Mouse (Mus musculus) cerebral cortex, adult 2 months (tissue): ENCODE data around the gene Vamp5.

ENCODE experiments used
- WGBS: fragments of 180-500 bp; shearing (Covaris S2); methylation state at CpG from one replicate; pipeline ENCODE4 v1.1.7; 2018; 5-methylcytosine and 5-hydroxymethylcytosine counted together

Gene Vamp5

GRCm38 (mm10) chr6:72366844-72367443 is 13.3 kb downstream of the Vamp5 start, which contains the start of gene Rnf181:
Gene Rnf181, minus strand, starts transcription at chr6:72366956.
- 86% methylated on average over 4 of the region's 4 CpGs for WGBS

DNA sequence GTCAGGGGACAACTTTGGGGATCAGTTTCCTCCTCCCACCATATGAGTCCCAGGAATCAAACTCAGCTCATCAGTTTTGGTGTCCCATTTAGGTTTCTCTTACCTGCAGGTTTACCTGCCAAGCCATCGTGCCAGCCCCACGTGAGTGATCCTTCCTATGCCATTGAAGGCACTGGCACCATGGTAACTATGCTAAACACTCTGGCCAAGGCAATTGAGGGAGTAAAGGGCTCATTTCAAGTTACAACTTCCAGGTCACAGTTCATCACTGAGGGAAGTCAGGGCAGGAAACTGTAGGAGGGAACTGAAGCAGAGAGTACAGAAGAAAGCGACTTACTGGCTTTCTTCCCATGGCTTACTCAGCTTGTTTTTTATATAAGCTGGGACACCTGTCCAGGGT is 14.0 kb downstream of the Vamp5 start:
- 61% methylated on average over 3 of the region's 3 CpGs for WGBS

DNA sequence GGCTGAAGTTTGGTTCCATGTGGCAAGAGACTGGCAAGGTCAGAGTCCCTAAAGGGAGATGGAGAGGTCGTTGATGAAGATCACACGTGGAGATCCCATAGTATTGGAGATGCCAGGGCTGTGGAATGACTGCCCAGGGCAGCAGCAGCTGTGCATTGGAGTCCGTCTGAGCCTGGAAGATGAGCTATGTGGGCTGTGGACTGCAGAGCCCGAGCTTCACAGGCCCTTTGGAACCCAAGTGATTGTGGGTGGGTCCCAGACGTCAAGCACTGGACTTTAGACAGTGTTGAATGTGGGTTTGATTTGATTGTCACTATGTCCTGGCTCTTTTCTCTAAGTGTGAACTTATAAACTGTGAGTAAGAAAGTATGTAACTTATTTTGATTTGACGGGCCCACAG is 15.3 kb downstream of the Vamp5 start:
- WGBS: 68% methylated on average over 6 of the region's 6 CpGs

DNA sequence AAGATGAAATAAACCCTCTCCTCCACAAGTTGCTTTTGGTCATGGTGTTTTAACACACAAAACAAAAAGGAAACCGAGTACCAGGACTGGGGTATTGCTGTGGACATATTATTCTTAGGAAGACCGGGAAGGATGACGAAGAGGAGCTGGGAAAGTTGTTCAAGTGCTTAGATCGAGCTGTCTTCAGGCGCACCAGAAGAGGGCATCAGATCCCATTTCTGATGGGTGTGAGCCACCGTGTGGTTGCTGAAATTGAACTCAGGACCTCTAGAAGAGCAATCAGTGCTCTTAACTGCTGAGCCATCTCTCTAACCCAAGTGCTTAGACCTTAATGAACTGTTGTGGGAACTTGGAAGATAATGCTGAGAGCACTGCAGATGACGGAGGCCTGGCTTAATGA is 16.3 kb downstream of the Vamp5 start:
- WGBS: 41% methylated on average over 7 of the region's 7 CpGs

- under 1% methylated on average over 42 of the region's 42 CpGs for WGBS
Measured at GRCm38 (mm10) chr6:72362132-72363028, 17.9 kb downstream of the Vamp5 start.

DNA sequence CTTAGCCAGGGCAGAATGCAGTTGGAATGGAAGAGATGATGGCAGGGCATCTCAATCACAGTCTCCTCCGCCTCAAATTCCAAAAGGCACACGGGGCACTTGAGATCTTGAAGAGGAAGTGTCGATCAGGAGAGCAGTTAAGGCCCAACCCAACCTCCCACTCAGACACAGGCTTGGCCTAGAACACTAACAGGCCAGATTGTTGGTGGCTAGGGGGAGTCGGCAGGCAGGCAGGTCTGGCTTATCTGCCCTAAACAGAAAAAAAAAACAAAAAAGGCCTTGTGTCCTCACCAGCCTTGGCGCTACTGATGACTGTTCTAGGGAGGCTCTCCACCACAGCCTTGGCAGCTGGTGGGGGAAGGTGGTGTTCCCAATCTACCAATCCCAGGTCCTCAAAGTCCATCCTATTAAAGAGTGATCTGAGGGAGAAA is 19.1 kb downstream of the Vamp5 start:
- WGBS: 47% methylated on average over 5 of the region's 5 CpGs

DNA sequence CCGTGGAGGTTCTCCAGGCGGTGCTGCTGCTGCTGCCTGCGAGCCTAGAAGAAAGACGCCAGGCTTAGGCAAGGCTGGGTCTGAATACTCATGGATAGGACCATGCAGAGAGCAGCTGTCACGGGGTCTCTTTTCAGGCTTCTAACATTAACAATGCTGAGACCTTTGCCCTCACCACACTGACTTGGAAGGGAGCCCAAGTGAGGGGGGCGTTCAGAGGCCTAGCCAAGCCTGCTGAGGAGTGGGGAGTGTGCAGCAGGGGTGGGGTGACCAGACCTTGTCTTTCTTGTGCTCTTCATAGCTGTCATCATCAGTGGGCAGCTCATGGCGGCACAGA is 19.7 kb downstream of the Vamp5 start:
- 57% methylated on average over 7 of the region's 7 CpGs for WGBS

DNA sequence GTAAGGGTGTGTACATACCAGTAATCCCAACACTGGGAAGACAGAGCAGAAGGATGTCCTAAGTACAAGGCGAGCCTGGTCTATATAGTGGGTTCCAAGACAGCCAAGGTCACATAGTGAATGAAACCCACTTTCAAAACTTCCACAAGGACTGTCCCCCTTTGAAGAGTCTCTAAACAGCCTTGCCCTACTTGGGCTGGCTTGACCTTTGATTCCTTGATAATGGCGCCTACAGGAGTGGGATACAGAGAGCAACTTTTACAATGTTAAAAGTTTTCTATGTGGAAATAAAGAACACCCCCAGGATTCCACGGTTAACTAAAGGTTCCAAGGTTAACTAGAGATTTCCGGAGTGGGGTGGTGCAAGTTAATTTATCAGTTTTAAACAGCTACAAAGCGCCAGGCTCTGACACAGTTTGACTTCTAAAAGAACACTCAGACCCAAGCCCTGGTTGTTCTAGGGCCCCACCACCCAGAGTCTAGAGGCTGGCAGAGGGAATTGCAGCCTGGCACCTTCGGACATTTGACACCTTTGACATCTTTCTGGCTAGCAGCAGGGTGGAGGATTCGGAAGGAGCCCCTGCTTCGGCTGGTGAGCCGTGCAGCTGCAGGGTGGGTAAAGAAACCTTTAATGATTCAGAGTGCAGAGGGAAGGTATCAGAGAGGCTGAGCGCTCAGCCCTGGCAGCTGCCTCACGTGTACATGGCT is 20.2 kb downstream of the Vamp5 start:
- WGBS: 71% methylated on average over 11 of the region's 11 CpGs

GRCm38 (mm10) chr6:72359343-72359742 is 20.9 kb downstream of the Vamp5 start:
- WGBS: 43% methylated on average over 2 of the region's 2 CpGs

GRCm38 (mm10) chr6:72358086-72358764 is 22.0 kb downstream of the Vamp5 start:
- WGBS: 90% methylated on average over 10 of the region's 10 CpGs

DNA sequence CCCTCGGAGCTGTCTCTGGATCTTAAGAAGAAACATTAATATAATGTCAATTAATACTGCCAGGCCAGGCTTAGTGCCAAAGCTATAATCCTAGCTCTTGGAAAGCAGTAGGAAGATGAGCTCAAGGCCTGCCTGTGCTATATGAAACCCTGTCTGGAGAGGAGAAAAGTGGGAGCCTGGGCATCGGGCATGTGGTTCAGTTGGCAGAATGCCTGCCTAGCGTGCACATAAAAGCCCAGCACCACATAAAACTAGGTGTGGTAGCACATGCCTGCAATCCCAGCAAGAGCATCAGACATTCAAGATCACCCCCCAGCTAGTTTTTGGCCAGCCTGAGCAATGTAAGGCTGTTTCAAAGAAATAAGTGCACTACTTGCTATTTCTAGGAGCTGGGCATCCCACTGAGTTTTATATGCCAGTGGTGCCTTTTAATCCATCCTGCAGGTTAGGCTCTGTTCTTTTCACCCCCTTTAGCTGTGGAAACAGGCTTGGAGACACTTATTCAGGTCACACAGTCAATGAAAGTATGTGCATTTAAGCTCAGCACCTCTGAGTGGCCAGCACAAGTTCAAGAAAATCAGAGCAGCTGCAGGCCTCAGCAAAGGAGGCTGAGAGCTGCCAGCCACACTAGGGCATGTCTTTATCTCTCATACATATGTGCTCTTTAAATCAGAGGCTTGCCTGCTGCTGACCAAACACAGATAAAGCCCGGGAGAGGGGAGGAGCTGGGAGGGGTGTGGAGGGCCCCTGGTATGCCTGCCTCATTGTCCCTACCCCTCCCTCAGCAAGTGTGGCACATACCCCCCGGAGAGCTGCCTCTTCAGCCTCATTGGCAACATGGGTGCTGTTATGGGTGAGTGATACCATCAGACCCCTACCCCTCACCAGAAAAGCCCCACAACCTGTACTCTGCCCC is 22.8 kb downstream of the Vamp5 start:
- WGBS: 47% methylated on average over 5 of the region's 5 CpGs

- 25% methylated on average over 8 of the region's 8 CpGs for WGBS
Measured at GRCm38 (mm10) chr6:72356001-72356532, 24.2 kb downstream of the Vamp5 start.

- under 1% methylated on average over 70 of the region's 71 CpGs for WGBS
Measured at GRCm38 (mm10) chr6:72355066-72355911, 25.0 kb downstream of the Vamp5 start, which contains the start of gene Tmem150a. Gene Tmem150a, plus strand, starts transcription at chr6:72355447.

GRCm38 (mm10) chr6:72354025-72354424 is 26.2 kb downstream of the Vamp5 start:
- 71% methylated on average over 1 of the region's 1 CpGs for WGBS

GRCm38 (mm10) chr6:72352636-72353405 is 27.4 kb downstream of the Vamp5 start:
- 48% methylated on average over 5 of the region's 5 CpGs for WGBS

GRCm38 (mm10) chr6:72350214-72350613 is 30.1 kb downstream of the Vamp5 start:
- WGBS: 79% methylated on average over 2 of the region's 2 CpGs

GRCm38 (mm10) chr6:72348411-72348810 is 31.9 kb downstream of the Vamp5 start:
- WGBS: 72% methylated on average over 10 of the region's 10 CpGs

GRCm38 (mm10) chr6:72347166-72347941 is 32.9 kb downstream of the Vamp5 start, which contains the start of gene 0610030E20Rik:
Gene 0610030E20Rik, plus strand, starts transcription at chr6:72347317.
- WGBS: under 1% methylated on average over 69 of the region's 72 CpGs
